Mouse (Mus musculus) lung, postnatal 25 days (tissue): ENCODE data around the gene Arl6ip1.

Experiments used
- DNase-seq: peaks from one replicate; pipeline ENCODE4 v3.0.0; 2022; ENCODE audit warnings: low spot score

The Arl6ip1 gene

DNA sequence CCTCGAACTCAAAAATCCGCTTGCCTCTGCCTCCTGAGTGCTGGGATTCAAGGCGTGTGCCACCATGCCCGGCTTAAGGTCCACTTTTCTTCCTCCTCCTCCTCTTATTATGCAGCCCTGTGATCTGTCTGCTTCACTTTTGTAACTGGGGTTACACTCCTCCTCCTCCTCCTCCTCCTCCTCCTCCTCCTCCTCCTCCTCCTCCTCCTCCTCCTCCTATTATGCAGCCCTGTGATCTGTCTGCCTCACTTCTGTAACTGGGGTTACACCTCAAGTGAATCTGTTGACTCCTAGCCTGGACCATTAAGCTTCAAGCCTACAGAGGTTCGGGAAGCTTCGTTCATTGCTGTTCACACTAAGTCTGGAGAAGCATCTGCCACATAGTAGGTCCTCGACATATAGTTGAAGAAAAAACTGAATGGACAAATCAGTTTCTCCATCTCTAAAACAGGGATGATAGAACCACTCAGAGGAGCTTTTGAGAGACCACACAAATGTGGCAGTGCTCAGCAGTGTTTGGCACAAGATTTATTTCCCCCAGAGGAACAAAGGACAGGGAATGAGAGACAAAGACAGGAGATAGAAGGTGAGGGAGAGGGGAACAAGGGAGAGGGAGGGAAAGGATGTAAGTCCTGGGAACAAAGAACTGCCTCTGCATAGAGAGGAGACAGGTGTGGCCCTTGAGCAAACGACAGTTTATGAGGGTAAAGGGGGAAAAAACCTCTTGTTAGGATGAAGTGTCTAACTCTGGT is 12.5 kb downstream of the Arl6ip1 start:
- DNase-seq, result no peak

DNA sequence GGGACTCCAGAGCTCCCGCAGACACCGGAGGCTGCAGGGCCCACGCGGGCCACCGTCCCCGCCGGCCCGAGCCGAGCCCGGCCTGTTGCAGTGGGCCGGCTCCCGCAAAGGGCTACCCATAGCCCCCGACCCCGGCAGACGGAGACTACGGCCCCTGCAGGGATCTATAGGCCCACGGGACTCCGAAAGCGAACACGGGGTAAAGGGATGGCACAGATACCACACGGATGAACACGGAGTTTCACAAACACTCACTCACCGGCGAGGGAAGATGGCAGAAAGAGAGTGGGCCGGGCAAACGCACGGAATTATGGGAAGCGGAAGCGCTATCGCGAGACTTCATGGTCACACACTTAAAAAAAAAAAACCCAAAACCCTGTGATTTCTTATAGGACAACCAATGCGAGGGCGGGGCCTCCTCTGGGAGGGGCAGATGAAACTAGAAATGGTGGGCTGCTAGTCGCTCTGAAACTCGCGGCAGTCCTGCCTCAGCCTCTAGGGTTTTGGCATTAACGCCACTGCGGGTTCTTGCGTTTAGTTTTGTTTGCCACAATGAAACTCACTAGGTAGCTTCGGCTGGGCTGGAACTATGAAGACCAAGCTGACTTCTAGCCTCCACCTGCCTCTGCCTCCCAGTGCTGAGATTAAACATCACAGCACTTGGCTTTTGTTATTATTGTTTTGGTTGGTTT is 13.4 kb downstream of the Arl6ip1 start, which contains the start of gene Rps15a:
TSS of gene Rps15a (minus strand) at position 312 of the 692 bp plus-strand sequence.
- peak; percentile 96 for DNase-seq

DNA sequence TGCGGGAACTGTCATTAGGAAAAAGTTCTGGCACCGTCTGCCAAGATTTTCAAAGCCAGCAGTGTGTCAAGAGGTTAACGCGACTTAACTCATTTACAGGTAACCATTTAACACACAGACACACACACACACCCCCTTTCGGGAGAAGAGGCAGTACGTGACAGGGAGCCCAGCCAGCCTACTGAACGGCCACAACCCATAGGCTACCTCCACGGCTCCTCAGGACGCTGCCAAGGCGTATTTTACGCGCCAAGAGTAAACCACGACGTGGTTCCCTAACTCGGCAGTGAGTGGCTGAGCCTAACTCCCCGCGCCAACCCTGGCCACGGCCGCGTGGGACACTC is 14.0 kb downstream of the Arl6ip1 start:
- no peak for DNase-seq

DNA sequence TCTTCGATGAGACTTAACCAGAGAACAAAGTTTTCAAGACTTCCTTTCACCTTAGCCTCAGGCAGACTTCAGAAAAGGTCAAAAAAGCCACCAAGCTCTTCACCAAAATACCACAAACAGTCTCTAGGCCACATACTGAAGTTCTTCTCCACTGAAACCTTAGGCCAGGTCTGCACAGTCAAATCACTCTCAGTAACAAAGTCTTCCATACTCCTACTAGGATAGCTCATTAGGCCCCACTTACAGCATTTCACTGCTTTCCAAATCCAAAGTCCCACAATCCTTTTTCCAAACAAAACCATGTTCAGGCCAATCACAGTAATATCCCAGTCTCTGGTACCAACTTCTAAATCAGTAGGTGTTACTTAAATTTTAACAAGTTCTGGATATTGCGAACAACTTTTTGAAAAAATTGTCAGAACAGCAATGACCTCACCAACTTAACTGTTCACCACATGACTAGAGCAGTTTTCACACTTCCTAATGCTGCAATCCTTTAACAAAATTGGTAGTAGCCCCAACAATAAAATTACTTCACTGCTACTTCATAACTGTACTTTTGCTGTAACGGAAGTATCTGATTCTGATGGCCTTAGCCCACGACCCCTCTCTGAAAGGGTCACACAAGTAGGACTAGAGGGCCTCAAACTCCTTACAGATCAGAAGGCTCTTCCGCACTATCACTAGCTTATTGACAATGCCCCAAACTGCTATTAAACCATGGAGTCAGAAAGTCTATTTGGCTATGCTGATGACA is 15.7 kb downstream of the Arl6ip1 start:
- no peak for DNase-seq

DNA sequence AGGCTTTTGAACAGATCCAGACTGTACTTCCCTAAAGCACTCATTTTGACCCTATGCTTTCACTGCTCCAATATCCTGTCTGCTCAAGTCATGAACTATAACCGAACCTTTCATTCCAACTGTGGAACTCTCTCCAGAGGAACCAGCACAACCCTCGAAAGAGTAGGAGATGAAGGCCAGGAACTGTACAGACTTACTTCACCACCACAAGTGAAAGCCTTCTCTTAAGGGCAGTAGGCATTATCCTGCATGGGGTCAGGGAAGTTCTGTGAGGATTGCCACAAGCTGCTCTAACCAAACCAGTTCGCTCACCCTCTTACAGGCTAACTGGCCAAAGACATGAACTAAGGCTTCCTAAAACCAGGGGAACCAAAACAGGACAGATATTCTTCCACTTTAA is 18.3 kb downstream of the Arl6ip1 start:
- DNase-seq, result no peak

DNA sequence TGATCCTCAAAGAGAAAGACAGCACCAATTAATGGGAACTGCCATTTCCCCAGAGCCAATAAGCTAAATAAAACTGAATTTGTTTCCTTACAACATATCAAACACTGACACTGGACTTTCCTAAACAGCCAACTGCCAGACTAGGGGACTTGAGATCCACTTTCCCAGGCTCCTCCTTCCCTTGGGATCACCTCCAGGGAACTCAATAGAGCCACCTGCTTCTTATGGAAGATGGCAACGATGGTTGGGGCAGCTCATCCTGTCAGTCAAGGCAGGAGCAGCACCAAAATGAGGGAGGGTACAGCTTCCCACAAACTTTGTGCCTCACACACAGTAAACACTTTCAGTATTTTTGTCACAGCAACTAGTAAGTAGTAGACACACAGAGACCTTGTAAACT is 21.8 kb downstream of the Arl6ip1 start:
- no peak for DNase-seq

DNA sequence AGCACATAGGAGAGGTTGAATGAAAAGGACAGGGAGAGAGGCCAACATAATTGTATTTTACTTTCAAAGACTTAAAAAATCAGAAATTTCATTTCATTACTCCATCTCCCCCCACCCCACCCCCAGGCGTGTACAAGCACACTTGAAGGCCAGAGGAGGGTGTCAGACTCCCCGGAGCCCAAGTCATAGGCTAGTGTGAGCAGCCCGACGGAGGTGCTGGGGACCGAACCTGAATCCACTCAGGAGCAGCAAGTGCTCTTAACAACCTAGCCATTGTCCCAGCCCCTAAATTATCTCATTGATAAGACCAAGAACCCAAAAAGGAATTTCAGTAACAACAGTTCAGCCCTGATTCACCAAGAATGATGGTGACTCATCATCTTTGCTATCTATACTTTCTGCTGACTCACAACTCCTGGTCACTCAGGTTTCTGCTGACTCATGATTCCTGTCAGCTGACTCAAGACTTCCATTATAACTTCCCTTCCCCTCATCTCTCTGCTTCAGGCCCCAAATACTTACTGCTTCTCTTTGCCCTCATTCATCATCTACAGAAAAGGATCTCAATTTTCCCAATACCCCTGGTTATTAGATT is 24.9 kb downstream of the Arl6ip1 start:
- DNase-seq, result no peak

DNA sequence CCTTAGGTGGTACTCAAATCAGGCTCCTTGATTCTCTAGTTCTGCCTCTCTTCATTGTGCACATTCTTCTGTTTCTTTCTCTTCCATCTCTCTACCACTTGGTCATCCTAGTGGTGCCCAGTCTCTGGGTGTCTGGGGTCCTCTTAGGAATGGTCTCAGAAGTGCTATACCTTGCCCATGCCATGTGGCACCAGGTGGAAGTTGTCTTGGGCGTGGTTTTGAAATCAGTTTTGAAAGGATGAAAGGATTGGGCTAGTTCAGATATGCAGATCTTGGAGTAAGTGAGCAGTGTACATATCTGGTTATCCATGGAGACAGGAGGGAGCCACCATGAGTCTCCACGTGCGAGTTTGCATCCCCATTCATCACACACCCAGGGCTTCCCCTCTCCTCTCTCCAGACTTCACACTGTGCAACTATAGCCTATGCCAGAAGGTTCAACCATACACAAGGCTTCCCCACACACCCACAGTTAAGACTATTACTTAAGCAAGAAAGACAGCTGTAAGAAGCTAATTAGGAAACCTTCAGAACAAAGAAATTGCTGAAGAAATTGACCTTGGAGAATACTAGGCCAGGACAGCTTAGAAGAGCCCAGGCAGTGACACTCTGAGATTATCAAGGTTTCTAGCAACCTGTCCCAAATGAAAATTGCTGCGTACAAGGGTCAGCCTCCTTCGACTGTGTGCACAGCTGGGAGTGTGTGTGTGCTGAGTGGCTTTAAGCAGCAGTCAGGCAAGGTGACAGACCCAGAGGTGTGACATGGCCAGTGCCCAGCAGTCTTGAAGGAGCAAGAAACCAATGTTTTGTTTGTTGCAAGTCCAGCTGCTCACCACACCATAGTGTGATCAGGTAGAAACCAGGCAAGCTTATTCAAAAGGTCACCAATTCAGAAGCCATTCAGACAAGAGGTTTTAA is 25.7 kb downstream of the Arl6ip1 start:
- DNase-seq, result no peak

DNA sequence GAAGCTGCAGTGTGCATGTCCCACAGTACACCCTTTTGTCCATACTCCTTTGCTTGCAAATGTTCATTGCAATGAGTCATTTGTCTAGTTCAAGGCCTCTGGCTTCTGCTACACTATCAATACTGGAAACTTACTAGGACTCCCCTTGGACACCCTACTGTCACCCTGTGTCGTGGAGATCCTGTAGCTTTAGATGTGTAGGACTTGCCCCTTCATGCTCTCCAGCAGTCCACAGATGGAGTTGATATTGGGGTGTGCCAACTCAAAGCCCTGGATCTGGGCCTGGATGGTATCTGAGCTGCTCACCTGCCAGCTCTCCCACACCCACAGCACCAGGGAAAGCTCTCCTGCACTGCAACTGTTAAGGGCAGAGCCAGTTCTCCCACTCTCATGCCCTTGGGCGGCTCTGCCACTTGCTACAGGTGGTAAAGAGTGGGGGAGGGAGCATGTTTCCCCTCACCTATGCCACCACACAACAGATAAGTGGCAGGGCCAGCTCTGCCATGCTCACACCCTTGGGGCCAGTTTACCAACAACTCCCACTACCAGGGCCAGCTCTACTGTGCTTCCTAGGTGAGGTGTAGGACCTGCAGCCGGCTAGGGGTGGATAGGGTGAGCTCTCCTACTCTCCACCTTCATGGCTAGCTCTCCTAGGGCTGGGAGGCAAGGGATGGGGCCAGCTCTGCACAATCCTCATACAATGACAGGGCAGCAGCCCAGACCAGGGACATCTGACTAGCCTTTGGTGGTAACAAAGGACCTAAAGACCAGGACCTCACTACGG is 26.6 kb downstream of the Arl6ip1 start:
- DNase-seq, result no peak

DNA sequence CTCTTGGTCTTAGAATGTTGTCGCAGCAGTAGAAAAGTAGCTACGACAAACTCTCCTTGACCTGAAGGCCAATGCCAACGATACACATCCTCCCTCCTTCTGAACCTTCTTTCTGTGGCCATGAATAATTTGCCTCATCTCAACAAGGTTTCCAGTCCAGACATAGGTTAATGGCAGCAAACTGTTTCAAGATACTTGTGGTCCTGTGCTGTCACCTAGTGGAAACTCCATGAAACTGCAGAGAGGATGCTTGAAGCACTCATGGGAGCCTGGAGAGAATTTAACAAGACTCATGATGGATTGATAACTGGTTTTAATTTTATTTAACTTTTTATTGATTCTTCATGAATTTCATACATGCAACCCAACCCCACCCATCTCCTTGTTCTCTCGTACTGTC is 27.2 kb downstream of the Arl6ip1 start:
- DNase-seq, result peak; percentile 47

DNA sequence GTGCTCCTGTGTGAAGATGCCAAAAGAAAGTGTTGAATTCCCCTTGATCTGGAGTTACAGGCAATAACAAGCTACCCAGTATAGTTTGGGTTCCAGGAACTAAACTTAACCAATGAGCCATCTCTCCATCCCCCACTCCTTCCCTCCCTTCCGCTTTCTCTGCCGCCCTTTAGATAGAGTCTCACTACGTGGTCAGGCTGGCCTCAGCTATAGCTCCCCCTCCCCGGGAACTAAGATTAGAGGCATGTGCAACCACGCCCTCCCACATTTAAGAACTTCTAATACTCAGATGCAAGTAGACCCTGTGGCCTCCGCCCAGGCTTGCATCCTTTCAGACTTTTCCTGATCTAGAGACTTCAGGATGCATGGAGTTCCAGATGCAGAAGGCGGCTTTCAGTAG is 31.8 kb downstream of the Arl6ip1 start:
- no peak for DNase-seq

DNA sequence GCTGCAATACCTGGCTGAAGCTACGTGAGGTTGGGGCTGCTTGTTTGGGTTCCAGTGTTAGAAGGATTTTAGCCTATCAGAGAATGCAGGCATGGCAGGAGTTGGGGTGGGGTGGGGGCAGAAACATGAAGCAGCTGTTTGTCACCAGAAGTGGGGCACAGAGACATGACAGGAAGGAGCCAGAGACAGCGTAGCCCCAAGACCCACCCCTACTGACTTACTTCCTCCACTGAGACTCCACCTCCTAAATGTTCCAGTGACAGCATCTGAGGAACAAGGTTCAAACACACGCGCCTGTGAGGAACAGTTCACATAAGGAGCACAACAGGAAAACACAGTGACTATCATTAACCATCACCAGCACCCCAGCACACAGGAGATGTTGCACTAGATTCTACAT is 49.5 kb downstream of the Arl6ip1 start:
- DNase-seq, result no peak

DNA sequence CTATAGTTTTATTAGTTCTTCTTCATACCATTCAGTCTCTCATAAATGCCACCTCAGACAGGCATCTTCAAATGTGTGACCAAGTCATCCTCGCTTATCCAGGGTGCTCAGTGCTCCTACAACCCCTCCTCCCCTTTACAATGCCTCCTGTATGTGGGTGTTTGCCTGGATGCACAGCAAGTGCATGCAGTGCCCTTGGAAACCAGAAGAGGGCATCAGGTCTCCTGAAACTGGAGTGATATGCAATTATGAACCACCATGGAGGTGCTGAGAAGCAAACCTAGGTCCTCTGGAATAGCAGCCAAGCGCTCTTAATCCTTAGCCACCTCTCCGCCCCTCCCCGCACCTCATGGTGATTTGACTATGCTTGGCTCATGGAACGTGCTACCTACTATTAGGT is 50.4 kb downstream of the Arl6ip1 start:
- DNase-seq, result no peak
